Mouse (Mus musculus): ENCODE results near the gene Tekt2. TPM values are rescaled to one million over a fixed set of nuclear protein-coding genes. Genes with fewer than 3 reads are reported as not detected.

Gene Tekt2
- polyA plus RNA-seq, 1 experiment from 2014 or later = 7.1 TPM

DNA sequence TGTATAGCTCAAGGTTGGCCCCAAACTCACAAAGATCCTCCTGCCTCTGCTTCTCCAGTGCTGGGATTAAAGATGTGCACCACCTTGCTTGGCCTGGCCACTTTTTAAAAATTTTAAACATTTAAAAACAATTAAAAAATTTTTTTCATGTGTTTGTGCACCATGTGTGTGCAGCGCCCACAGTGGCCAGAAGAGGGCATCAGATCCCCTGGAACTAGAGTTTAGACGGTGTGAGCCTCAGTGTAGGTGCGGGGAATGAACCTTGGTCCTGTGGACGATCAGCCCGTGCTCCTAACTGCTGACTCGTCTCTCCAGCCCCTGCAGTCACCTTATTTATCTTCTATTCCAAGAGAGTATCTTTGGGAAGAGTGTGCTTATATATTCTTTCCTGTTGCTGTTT, 19.4 kb downstream of the Tekt2 start:
- H3K9me3 ChIP-seq = no peaks in the 10 kb centered on the region
- peaks cover 26% of the 10 kb centered on the region for H3K27me3 ChIP-seq (replicated peaks)
- H3K36me3 ChIP-seq = no peaks in the 10 kb centered on the region
- no peak overlapping the region for H3K4me3 ChIP-seq (replicated peaks)
- H3K4me2 ChIP-seq (replicated peaks) = no peak overlapping the region
- WGBS = 91% methylated on average over 6 of the region's 6 CpGs
- H3K27ac ChIP-seq = no peak overlapping the region
- no peak overlapping the region for H3K9ac ChIP-seq
- no peak for ATAC-seq
- H3K4me1 ChIP-seq (replicated peaks) = peaks cover 11% of the 10 kb centered on the region

GRCm38 (mm10) chr4:126305428-126305827, 20.1 kb downstream of the Tekt2 start:
- no peak for ATAC-seq
- Histone ChIP-seq H3K27me3 (replicated peaks) (peaks cover 32% of the 10 kb centered on the region), H3K4me2 (replicated peaks) (no peak overlapping the region), H3K4me1 (replicated peaks) (peaks cover 17% of the 10 kb centered on the region), H3K9me3 (no peaks in the 10 kb centered on the region), H3K36me3 (no peaks in the 10 kb centered on the region), H3K27ac (no peak overlapping the region), H3K9ac (no peak overlapping the region), H3K4me3 (replicated peaks) (no peak overlapping the region)
- WGBS = 90% methylated on average over 1 of the region's 1 CpGs

DNA sequence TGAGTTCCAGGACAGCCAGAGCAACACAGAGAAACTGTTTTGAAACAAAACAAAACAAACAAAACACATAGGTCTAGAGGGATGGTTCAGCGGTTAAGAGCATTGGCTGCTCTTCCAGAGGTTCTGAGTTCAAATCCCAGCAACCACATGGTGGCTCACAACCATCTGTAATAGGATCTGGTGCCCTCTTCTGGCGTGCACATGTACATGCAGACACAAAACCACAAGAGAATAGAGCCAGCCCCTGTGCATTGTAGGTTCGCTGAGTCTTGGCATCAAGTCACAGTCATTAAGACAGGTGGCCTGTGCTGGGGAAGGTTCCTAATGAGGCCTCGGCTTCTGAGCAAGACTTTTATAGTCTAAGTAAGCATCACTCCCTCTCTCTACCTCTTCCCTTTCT, 21.6 kb downstream of the Tekt2 start:
- WGBS = 65% methylated on average over 4 of the region's 4 CpGs
- no peak for ATAC-seq
- Histone ChIP-seq H3K27ac (no peak overlapping the region), H3K27me3 (replicated peaks) (peaks cover 37% of the 10 kb centered on the region), H3K4me2 (replicated peaks) (no peak overlapping the region), H3K9me3 (no peaks in the 10 kb centered on the region), H3K36me3 (no peaks in the 10 kb centered on the region), H3K9ac (no peak overlapping the region), H3K4me1 (replicated peaks) (peaks cover 12% of the 10 kb centered on the region), H3K4me3 (replicated peaks) (no peak overlapping the region)

DNA sequence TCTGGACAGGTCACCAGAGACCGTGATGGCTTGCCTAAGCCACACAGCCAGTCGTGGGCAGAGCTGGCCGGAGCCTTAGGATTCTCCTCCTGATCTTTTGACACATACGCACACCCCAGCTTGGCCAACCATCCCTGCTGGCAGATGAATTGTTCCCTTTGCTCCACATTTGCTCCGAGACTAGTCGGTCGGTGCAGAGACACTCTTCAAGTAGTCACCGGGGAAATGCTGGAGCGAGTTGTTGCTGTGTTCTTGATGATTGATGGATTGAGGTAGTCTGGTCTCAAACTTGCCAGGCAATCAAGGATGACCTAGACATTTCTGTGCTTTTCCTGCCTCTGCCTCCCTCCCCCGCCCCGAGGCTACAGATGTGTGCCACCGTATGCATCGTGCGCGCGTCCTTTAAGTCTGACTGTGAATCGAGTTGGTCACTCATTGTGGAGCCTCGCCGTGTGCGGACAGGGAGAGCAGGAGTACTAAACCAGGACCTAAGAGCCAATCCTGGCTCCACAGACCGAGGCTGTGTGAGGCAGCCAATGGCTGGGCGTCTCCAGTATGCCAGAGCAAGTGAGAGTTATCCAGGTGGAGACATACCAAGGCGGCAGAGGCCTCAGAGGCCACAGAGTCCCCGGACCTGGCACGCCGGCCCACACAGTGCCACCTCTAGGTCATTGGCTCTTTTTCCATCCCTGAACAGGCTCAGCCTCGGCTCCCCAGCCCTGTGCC, 23.7 kb downstream of the Tekt2 start:
- Histone ChIP-seq H3K36me3 (no peaks in the 10 kb centered on the region), H3K4me2 (replicated peaks) (peak overlapping the region; percentile 83), H3K4me3 (replicated peaks) (peak overlapping the region; percentile 40), H3K27me3 (replicated peaks) (peaks cover 51% of the 10 kb centered on the region), H3K27ac (no peak overlapping the region), H3K9me3 (no peaks in the 10 kb centered on the region), H3K4me1 (replicated peaks) (peaks cover 19% of the 10 kb centered on the region), H3K9ac (0 out of 2 replicates have a peak overlapping the region, but pooled peaks have one; percentile 33)
- no peak for ATAC-seq
- WGBS = 12% methylated on average over 27 of the region's 27 CpGs

DNA sequence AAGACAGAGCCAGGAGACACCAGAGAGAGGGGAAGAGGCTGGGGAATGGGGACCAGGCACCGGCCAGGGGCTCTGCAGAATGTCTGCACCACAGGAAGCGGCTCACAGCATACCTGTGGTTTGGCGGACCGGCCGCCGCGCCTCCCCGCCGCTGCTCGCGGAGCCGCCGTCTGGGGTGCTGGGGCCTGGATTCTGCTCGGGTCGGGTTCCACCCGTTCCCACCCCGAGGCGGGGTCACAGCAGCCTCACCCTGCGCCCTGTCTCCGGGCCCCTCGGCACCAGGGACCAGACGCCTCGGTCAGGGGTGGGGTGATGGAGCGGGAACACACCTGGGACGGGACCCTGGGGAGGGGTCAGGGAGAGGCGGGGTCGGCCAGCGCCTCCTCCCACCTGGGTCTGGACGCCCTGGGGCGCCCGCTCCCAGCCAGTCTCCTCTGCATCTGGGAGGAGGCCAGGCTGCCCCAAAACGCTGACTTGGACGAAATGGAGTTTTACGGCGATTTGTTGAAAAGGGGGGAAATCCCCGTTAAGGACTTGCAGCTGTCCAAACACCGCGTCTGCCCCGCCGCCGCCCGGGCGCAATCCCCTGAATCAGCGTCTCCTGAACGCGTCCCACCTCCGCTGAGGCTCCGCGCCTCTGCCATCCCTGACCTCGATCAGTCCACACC, 24.4 kb downstream of the Tekt2 start:
- WGBS = under 1% methylated on average over 50 of the region's 50 CpGs
- H3K36me3 ChIP-seq = no peaks in the 10 kb centered on the region

GRCm38 (mm10) chr4:126296617-126297101, 28.8 kb downstream of the Tekt2 start:
- Histone ChIP-seq H3K9me3 (no peaks in the 10 kb centered on the region), H3K27ac (0 out of 2 replicates have a peak overlapping the region, but pooled peaks have one; percentile 24), H3K27me3 (replicated peaks) (peaks cover 45% of the 10 kb centered on the region), H3K9ac (peak overlapping the region; percentile 33), H3K4me2 (replicated peaks) (peak overlapping the region; percentile 71), H3K4me3 (replicated peaks) (peak overlapping the region; percentile 22), H3K4me1 (replicated peaks) (peaks cover 23% of the 10 kb centered on the region), H3K36me3 (no peaks in the 10 kb centered on the region)
- WGBS = 1% methylated on average over 34 of the region's 34 CpGs
- ATAC-seq = peak; percentile 74

More for the DNA sequence above, 24.4 kb downstream of the Tekt2 start:
- ATAC-seq = peak; percentile 61
- no peak overlapping the region for H3K27ac ChIP-seq
- peaks cover 55% of the 10 kb centered on the region for H3K27me3 ChIP-seq (replicated peaks)
- H3K4me3 ChIP-seq (replicated peaks) = peak overlapping the region; percentile 40
- H3K9me3 ChIP-seq = no peaks in the 10 kb centered on the region
- H3K9ac ChIP-seq = peak overlapping the region; percentile 33
- H3K4me2 ChIP-seq (replicated peaks) = peak overlapping the region; percentile 83
- peaks cover 23% of the 10 kb centered on the region for H3K4me1 ChIP-seq (replicated peaks)

GRCm38 (mm10) chr4:126295937-126296336, 29.6 kb downstream of the Tekt2 start:
- 54% methylated on average over 4 of the region's 4 CpGs for WGBS
- H3K4me1 ChIP-seq (replicated peaks) = peaks cover 20% of the 10 kb centered on the region
- no peak overlapping the region for H3K4me3 ChIP-seq (replicated peaks)
- H3K9me3 ChIP-seq = no peaks in the 10 kb centered on the region
- no peak overlapping the region for H3K27ac ChIP-seq
- H3K4me2 ChIP-seq (replicated peaks) = peak overlapping the region; percentile 71; the same call in 1 of the 2 replicates
- H3K27me3 ChIP-seq (replicated peaks) = peaks cover 38% of the 10 kb centered on the region
- ATAC-seq = no peak
- no peak overlapping the region for H3K9ac ChIP-seq
- no peaks in the 10 kb centered on the region for H3K36me3 ChIP-seq

- Histone ChIP-seq H3K4me1 (replicated peaks) (peaks cover 16% of the 10 kb centered on the region), H3K27ac (no peak overlapping the region), H3K27me3 (replicated peaks) (peaks cover 31% of the 10 kb centered on the region), H3K9me3 (no peaks in the 10 kb centered on the region), H3K4me3 (replicated peaks) (no peak overlapping the region), H3K4me2 (replicated peaks) (no peak overlapping the region), H3K36me3 (no peaks in the 10 kb centered on the region), H3K9ac (no peak overlapping the region)
- WGBS = 64% methylated on average over 6 of the region's 6 CpGs
- no peak for ATAC-seq
Measured at GRCm38 (mm10) chr4:126295152-126295551, 30.3 kb downstream of the Tekt2 start.

DNA sequence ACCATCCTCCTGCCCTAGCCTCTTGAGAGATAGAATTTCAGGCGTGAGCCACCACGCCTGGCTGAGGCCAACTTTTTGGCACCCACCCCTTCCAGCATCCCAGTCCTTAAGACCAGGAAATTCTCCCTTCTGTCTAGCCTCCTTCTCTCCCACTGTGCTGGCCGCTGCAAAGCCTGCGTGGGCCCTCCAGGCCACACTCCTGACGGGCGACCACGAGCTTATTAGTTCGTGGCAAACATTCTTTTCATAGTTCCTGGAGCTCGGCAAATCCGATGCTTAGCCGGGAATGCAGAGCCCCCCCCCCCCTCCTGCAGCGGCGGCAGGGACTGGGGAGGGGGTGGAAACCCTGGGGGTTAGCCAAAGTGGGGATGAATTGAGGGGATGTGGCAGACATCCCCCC, 34.3 kb downstream of the Tekt2 start:
- Histone ChIP-seq H3K27me3 (replicated peaks) (peaks cover 30% of the 10 kb centered on the region), H3K9me3 (no peaks in the 10 kb centered on the region), H3K9ac (no peak overlapping the region), H3K4me1 (replicated peaks) (peaks cover 16% of the 10 kb centered on the region; the same call in 1 of the 2 replicates), H3K36me3 (no peaks in the 10 kb centered on the region), H3K27ac (no peak overlapping the region), H3K4me2 (replicated peaks) (no peak overlapping the region), H3K4me3 (replicated peaks) (no peak overlapping the region)
- no peak for ATAC-seq
- WGBS = 16% methylated on average over 13 of the region's 13 CpGs

- H3K9me3 ChIP-seq = no peaks in the 10 kb centered on the region
Measured at GRCm38 (mm10) chr4:126290314-126290713, 35.2 kb downstream of the Tekt2 start.

DNA sequence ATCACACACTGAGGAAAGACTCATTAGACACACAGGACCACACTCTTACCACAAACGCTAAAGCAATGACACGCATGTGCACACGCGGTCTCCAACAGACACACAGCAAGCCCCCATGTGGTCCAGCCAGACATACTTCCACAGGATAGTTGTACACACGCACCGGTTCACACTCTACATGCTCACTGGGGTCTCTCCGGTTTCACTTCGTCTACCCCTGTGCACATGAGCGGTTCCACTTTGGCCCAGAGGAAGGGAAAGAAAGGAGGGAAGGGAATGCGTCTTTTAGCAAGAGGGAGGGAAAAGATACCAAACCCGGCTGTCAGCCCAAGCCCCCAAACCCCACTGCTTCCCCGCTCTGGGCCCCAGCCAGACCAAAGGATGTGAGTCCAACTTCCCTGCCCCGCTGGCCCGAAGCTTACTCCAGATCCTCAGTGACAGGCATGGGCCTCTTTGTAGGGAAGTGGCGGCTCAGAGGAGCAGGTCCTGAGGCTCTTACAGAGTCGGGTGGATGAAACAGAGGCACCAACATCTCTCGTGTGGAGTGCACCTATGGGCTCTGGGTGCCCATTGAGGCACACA, 37.3 kb downstream of the Tekt2 start:
- Histone ChIP-seq H3K27ac (no peak overlapping the region), H3K27me3 (replicated peaks) (peaks cover 29% of the 10 kb centered on the region), H3K36me3 (no peaks in the 10 kb centered on the region), H3K4me1 (replicated peaks) (peaks cover 18% of the 10 kb centered on the region; the same call in 1 of the 2 replicates), H3K4me2 (replicated peaks) (peak overlapping the region; percentile 87), H3K9me3 (no peaks in the 10 kb centered on the region), H3K9ac (no peak overlapping the region), H3K4me3 (replicated peaks) (no peak overlapping the region)
- peak; percentile 23; the same call in 1 of the 2 replicates for ATAC-seq
- 45% methylated on average over 17 of the region's 17 CpGs for WGBS

More at GRCm38 (mm10) chr4:126290314-126290713, 35.2 kb downstream of the Tekt2 start:
- Histone ChIP-seq H3K9ac (no peak overlapping the region), H3K36me3 (no peaks in the 10 kb centered on the region), H3K27me3 (replicated peaks) (peaks cover 34% of the 10 kb centered on the region), H3K4me3 (replicated peaks) (no peak overlapping the region), H3K4me2 (replicated peaks) (no peak overlapping the region), H3K4me1 (replicated peaks) (peaks cover 18% of the 10 kb centered on the region; the same call in 1 of the 2 replicates), H3K27ac (no peak overlapping the region)
- no peak for ATAC-seq
- 83% methylated on average over 8 of the region's 8 CpGs for WGBS
